Mouse (Mus musculus): Measurements from ENCODE around the gene Ifnar2. TPM values are rescaled to one million over a fixed set of nuclear protein-coding genes. Genes with fewer than 3 reads are reported as not detected.

Gene Ifnar2
- polyA plus RNA-seq, 1 experiment from 2014 or later: 32.5 TPM

DNA sequence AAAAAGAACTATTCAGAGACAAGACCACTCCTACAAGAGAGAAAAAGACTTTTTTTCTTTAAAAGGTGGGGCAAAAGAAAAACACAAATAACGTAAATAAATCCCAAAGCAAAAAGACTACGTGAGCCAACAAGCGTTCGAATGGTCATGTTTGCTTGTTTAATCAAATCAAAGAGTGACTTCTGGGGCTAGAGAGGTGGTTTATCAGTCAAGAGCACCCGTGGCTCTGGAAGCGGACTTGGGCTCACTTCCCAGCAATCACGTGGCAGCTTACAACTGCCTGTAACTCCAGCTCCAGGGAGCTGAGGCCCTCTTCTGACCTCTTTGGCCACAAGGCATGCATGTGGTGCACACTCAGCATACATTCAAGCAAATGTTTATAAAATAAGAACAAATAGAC lies 68.8 kb downstream of the Ifnar2 start:
- no peak overlapping the region for H3K9ac ChIP-seq
- H3K4me1 ChIP-seq: no peaks in the 10 kb centered on the region
- H3K36me3 ChIP-seq (ENCODE audit: poor library complexity, severe bottlenecking): no peaks in the 10 kb centered on the region
- no peaks in the 10 kb centered on the region for H3K27me3 ChIP-seq
- no peak overlapping the region for H3K4me3 ChIP-seq
- H3K9me3 ChIP-seq (replicated peaks): no peaks in the 10 kb centered on the region
- no peak overlapping the region for H3K4me2 ChIP-seq
- 67% methylated on average over 7 of the region's 7 CpGs for WGBS
- ATAC-seq: no peak
- H3K27ac ChIP-seq: no peak overlapping the region

DNA sequence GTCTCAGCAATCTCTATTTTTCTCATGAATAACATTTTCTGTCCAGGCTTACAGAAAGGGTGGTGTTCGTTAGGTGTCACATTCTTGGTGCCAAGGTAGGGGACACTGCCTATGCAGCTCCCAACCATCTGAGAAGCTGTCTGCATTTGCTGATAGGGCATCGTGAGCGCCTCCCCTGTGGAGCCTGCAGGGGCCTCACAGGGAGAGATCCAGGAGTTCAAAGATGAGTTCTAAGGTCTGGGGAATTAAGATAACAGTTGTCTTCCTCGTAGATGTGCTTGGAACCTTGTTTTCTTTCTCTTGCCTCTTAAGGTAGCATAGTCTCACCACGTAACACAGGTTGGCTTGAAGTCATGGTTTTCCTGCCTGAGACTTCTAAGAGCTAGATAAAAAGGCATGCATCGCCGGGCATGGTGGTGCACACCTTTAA lies 69.2 kb downstream of the Ifnar2 start:
- no peak overlapping the region for H3K4me2 ChIP-seq
- no peak overlapping the region for H3K4me3 ChIP-seq
- no peak for ATAC-seq
- no peaks in the 10 kb centered on the region for H3K4me1 ChIP-seq
- H3K36me3 ChIP-seq (ENCODE audit: poor library complexity, severe bottlenecking): no peaks in the 10 kb centered on the region
- H3K9me3 ChIP-seq (replicated peaks): no peaks in the 10 kb centered on the region
- H3K27ac ChIP-seq: no peak overlapping the region
- H3K9ac ChIP-seq: no peak overlapping the region
- 86% methylated on average over 7 of the region's 7 CpGs for WGBS
- no peaks in the 10 kb centered on the region for H3K27me3 ChIP-seq

DNA sequence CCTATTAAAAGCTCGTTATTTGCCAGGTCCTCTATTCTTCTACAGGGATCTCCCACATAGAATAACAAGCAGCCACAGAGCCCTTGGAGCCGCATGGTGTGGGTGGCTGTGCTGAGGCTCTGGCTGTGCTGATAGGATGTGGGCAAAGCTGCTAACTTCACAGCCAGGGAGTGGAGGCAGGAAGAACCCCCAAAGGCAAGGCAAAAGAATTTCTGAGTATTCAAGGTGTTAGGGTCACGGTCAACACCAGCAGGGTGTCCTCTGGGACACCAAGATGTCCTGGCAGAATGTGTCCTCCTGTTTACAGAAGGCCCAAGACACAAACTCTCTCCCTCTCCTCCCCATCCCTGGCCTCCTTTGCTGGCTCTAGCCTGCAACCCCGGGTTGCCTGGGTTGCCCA lies 69.9 kb downstream of the Ifnar2 start:
- ATAC-seq: no peak
- H3K9me3 ChIP-seq (replicated peaks): no peaks in the 10 kb centered on the region
- no peak overlapping the region for H3K27ac ChIP-seq
- H3K27me3 ChIP-seq: no peaks in the 10 kb centered on the region
- H3K36me3 ChIP-seq (ENCODE audit: poor library complexity, severe bottlenecking): no peaks in the 10 kb centered on the region
- H3K9ac ChIP-seq: no peak overlapping the region
- H3K4me2 ChIP-seq: no peak overlapping the region
- no peak overlapping the region for H3K4me3 ChIP-seq
- no peaks in the 10 kb centered on the region for H3K4me1 ChIP-seq
- WGBS: 67% methylated on average over 4 of the region's 4 CpGs

DNA sequence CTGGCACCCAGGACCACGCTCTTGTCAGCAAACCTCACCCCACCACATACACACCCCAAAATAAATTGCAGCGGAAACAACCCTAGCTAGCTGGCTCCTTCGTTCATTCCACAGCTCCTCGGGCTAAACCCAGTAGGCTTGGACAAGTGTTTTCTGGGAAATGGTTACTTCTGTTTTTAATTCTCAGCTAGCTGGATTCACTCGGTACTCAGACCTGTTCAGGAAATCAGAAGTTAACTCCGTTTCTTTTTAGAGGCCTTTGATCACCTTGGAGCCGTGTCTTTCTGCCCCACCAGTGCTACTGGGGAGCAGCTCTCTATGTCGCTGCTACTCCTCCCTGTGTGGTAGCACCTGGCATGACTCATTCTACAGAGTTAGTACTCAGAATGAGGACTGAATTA lies 70.6 kb downstream of the Ifnar2 start:
- Histone ChIP-seq H3K4me3 (no peak overlapping the region), H3K9me3 (replicated peaks) (no peaks in the 10 kb centered on the region), H3K36me3 (ENCODE audit: poor library complexity, severe bottlenecking) (no peaks in the 10 kb centered on the region), H3K27ac (no peak overlapping the region), H3K9ac (no peak overlapping the region), H3K4me1 (no peaks in the 10 kb centered on the region), H3K27me3 (no peaks in the 10 kb centered on the region), H3K4me2 (no peak overlapping the region)
- 85% methylated on average over 8 of the region's 8 CpGs for WGBS
- ATAC-seq: no peak

DNA sequence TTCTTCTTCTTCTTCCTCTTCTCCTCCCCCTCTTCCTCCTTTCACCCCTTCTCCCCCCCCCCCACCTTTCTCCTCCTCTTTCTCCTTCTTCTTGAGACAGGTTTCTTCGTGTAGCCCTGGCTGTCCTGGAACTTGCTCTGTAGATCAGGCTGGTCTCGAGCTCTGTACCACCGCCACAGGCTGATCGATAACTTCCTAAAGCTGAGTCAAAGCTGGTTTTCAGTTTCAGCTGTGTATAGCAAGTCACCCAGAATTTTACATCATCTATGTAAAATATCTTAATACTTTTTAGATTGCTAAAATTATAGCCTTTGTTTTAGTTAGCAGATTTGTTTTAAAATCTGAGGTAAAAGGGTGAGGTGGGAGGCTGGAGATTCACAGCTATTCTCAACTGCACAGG lies 72.3 kb downstream of the Ifnar2 start:
- 93% methylated on average over 4 of the region's 4 CpGs for WGBS
- no peak overlapping the region for H3K27ac ChIP-seq
- no peak overlapping the region for H3K4me3 ChIP-seq
- H3K27me3 ChIP-seq: no peaks in the 10 kb centered on the region
- no peaks in the 10 kb centered on the region for H3K4me1 ChIP-seq
- no peak overlapping the region for H3K9ac ChIP-seq
- H3K36me3 ChIP-seq (ENCODE audit: poor library complexity, severe bottlenecking): no peaks in the 10 kb centered on the region
- H3K4me2 ChIP-seq: no peak overlapping the region
- no peaks in the 10 kb centered on the region for H3K9me3 ChIP-seq (replicated peaks)
- ATAC-seq: no peak

DNA sequence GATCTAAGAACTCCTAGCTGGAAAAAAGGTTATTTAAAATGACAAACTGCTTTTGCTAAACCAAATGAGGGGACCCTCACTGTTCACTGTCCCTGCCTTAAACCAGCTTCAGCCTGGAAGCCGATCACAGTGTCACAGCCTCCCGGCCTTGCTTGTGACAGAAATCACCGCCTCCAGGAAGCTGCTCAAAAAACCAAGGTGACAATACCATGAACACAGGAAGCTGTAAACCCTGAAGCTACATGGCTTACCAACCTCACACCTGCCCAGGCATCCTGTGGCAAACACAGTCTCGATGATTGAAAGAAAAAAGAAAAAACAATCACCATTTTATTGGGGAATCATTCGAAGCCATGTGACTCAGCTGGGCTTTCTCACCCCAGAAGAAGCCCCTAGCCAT lies 73.0 kb downstream of the Ifnar2 start:
- no peaks in the 10 kb centered on the region for H3K4me1 ChIP-seq
- no peaks in the 10 kb centered on the region for H3K9me3 ChIP-seq (replicated peaks)
- ATAC-seq: no peak
- H3K36me3 ChIP-seq (ENCODE audit: poor library complexity, severe bottlenecking): no peaks in the 10 kb centered on the region
- H3K27ac ChIP-seq: no peak overlapping the region
- H3K27me3 ChIP-seq: no peaks in the 10 kb centered on the region
- no peak overlapping the region for H3K9ac ChIP-seq
- H3K4me2 ChIP-seq: no peak overlapping the region
- 92% methylated on average over 5 of the region's 5 CpGs for WGBS
- no peak overlapping the region for H3K4me3 ChIP-seq

DNA sequence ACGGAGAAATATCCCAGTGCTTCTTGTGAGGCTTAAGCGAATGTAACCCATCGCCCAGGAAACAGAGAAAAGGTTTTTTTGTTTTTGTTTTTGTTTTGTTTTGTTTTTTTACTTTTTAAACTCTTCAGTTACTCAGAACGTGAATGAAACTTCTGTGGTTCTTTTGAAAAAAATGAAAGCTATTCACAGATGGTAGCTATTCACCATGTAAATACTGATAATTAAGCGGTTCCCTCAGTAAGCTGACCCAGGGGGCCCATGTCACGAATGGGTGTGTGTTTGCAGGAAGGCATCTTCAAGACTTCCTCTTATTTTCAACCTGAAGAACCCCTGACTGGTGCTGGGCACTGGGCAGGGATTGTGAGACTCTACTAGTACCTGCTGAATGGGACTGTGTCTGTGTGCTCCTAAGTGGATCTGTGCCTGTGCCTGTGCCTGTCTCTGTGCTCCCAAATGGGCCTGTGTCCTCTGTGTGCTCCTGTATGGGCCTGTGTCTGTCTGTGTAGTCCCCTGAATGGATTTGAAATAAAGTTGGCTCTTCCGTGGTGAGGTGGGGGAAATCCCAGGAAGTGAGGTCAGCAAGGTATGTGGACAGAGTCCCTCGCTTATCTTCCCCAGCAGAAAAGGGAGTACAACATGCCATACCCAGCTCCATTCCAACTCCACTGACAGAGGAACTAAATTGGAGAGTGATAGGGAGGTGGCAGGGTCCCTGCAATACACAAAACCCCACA lies 74.4 kb downstream of the Ifnar2 start:
- Histone ChIP-seq H3K36me3 (ENCODE audit: poor library complexity, severe bottlenecking) (no peaks in the 10 kb centered on the region), H3K9me3 (replicated peaks) (no peaks in the 10 kb centered on the region), H3K4me1 (no peaks in the 10 kb centered on the region), H3K4me3 (no peak overlapping the region), H3K4me2 (no peak overlapping the region), H3K27me3 (no peaks in the 10 kb centered on the region), H3K27ac (no peak overlapping the region), H3K9ac (no peak overlapping the region)
- ATAC-seq: no peak
- WGBS: 71% methylated on average over 8 of the region's 8 CpGs

DNA sequence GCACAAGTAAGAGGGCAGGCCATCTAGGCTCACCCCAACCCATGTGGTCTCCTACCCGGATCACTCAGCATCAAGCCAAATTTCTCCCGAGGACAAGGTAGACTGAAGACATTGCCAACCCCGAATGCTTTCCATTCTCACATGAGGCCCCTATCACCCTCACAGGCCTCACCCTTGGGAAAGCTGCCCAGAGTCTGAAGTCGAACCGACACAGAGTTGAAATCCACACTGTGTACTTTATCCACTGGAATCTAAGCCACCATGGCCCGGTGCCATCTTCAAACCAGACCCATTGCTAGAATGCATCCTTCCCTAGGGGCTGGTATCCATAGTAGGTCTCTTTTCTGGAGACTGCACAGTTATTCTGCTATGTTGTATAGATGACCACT lies 74.9 kb downstream of the Ifnar2 start:
- WGBS: 93% methylated on average over 6 of the region's 6 CpGs
- no peaks in the 10 kb centered on the region for H3K27me3 ChIP-seq
- ATAC-seq: no peak

DNA sequence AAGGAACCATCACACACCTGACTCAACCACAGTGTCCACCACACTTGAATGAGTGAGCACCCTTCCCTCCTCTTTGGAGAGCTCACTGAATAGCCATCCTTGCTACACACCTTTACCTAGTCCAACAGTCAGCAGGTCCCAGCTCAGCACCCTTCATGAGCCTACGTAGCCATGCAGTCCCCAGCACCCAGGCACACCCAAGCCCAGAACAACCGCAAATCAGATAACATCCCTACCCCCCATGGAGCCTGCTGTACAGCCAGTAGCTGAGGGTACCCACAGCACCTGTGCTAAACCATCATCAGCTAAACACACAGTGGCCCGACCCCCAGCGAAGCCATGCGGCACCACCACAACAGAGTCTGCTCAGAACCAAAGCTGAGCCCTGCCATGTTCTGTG lies 75.5 kb downstream of the Ifnar2 start:
- Histone ChIP-seq H3K9ac (no peak overlapping the region), H3K36me3 (ENCODE audit: poor library complexity, severe bottlenecking) (no peaks in the 10 kb centered on the region), H3K9me3 (replicated peaks) (no peaks in the 10 kb centered on the region), H3K27me3 (no peaks in the 10 kb centered on the region), H3K27ac (no peak overlapping the region), H3K4me1 (no peaks in the 10 kb centered on the region), H3K4me2 (no peak overlapping the region), H3K4me3 (no peak overlapping the region)
- no peak for ATAC-seq
- WGBS: 94% methylated on average over 5 of the region's 5 CpGs

More for the DNA sequence above, 74.9 kb downstream of the Ifnar2 start:
- Histone ChIP-seq H3K27ac (no peak overlapping the region), H3K36me3 (ENCODE audit: poor library complexity, severe bottlenecking) (no peaks in the 10 kb centered on the region), H3K9ac (no peak overlapping the region), H3K4me2 (no peak overlapping the region), H3K9me3 (replicated peaks) (no peaks in the 10 kb centered on the region), H3K4me3 (no peak overlapping the region), H3K4me1 (no peaks in the 10 kb centered on the region)

DNA sequence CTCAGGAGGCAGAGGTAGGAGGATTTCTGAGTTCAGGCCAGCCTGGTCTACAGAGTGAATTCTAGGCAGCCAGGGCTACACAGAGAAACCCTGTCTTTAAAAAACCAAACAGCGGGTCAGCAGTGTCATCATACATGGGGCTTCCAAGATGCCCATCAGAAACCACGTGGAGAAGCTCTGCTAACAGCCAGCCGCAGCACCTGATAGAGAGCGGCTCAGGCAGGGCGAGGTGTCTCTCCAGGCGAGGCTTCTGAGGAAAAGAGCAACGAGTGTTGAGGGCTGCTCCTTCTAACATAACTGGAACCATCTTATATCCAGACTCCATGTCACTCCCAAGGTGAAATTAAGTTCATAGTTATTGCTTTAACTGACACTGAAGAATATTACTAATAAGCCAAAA lies 76.3 kb downstream of the Ifnar2 start:
- Histone ChIP-seq H3K4me2 (no peak overlapping the region), H3K9me3 (replicated peaks) (no peaks in the 10 kb centered on the region), H3K27ac (no peak overlapping the region), H3K9ac (no peak overlapping the region), H3K4me3 (no peak overlapping the region), H3K27me3 (no peaks in the 10 kb centered on the region), H3K4me1 (no peaks in the 10 kb centered on the region), H3K36me3 (ENCODE audit: poor library complexity, severe bottlenecking) (no peaks in the 10 kb centered on the region)
- no peak for ATAC-seq
- 86% methylated on average over 7 of the region's 7 CpGs for WGBS

DNA sequence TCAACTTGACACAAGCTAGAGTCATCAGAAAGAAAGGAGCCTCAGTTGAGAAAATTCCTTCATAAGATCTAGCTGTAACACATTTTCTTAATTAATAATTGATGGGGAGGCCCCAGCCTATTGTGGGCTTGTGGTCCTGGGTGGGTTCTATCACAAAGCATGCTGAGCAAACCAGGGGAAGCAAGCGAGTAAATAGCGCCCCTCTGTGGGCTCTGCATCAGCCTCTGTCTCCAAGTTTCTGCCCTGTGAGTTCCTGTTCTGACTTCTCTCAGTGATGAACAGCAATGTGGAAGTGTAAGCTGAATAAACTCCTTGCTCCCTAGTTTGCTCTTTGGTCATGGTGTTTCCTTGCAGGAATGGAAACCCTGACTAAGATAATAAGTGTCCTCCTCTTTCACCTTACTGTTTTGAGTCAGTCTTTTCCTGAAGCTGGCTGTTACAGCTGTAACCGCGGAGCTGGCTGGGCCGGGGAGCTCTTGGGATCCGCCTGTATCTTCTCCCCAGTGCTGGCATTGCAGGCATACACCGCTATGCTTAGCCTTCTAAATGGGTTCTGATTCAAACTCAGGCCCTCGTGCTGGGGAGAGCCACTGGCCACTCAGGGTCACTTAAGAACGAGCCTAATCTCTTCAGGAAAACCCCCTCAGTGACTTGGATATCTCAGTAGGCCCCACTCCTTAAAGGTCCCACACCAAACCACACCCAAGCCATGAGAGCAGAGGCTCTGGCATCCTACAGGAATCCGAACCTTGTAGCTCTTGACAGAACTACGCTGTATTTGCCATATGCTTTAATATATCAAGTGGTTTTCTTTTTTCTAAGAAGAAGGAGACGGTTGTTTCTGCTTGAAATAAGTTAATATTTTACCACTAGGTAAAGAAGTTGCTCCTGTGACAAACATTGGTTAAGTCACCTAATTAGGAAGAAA lies 77.8 kb downstream of the Ifnar2 start:
- no peak overlapping the region for H3K27ac ChIP-seq
- no peaks in the 10 kb centered on the region for H3K36me3 ChIP-seq (ENCODE audit: poor library complexity, severe bottlenecking)
- H3K9me3 ChIP-seq (replicated peaks): no peaks in the 10 kb centered on the region
- no peak for ATAC-seq
- H3K27me3 ChIP-seq: no peaks in the 10 kb centered on the region
- H3K9ac ChIP-seq: no peak overlapping the region
- H3K4me3 ChIP-seq: no peak overlapping the region
- H3K4me1 ChIP-seq: no peaks in the 10 kb centered on the region
- 82% methylated on average over 12 of the region's 12 CpGs for WGBS
- H3K4me2 ChIP-seq: no peak overlapping the region

DNA sequence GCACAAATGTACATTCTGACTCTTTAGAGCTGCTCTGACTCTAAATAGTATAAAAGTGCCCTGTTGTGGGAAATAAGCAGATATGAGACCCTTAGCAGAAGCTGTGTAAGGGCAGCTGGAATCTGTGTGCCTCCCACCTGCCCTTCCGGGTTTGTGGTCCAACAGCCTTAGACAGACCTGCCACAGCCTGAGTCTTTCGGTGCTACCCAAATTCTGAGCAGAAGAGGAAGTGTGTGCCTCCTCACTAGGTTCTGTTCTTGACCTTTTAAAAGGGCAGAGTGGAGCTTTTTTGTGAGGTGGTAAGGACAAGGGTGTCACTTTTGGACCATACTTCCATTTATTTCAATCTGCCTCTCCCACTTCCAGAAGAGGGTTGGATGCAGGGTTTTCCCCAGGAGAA lies 79.4 kb downstream of the Ifnar2 start:
- Histone ChIP-seq H3K4me2 (no peak overlapping the region), H3K27me3 (no peaks in the 10 kb centered on the region), H3K4me1 (no peaks in the 10 kb centered on the region), H3K36me3 (ENCODE audit: poor library complexity, severe bottlenecking) (no peaks in the 10 kb centered on the region), H3K9ac (no peak overlapping the region), H3K9me3 (replicated peaks) (no peaks in the 10 kb centered on the region), H3K4me3 (no peak overlapping the region), H3K27ac (no peak overlapping the region)
- ATAC-seq: no peak
- 93% methylated on average over 2 of the region's 2 CpGs for WGBS
